Mouse (Mus musculus) layer of hippocampus, postnatal 14 days (tissue): ENCODE measurements around the gene Macrod1. TPM values are rescaled to one million over a fixed set of nuclear protein-coding genes. Genes with fewer than 3 reads are reported as not detected.

ENCODE experiments used
- DNase-seq, 2 experiments: peaks; one replicate each; pipeline ENCODE4 v3.0.0; 2021 to 2022; ENCODE audit warnings: low spot score in 2 of 2, mixed read lengths in 1 of 2
- total RNA-seq, 2 experiments: library from RNA; stranded (reverse); gene quantifications; 2 replicates each; pipeline ENCODE4 v1.2.3; 2021

The Macrod1 gene
- total RNA-seq, 2 experiments from 2014 or later, result 10.3 to 11.6 TPM

DNA sequence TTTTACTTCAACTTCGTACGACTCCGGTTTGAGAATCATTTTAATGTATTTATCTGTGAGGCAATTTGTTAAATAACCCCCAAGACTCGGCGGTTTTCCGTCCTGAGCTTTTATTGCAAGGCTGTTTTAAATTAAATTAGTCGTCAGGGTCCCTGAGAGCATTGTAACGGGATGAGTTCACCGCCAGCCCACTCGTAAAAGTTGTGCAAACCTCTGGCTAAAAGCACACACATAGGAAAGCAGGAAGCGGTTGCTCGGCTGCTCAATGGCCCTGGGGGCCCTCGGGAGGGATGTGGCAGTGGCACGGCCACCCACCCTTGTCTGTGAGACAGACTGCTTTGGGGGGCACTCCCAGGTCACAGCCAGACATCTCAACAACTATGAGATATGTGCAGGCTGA, 81.7 kb downstream of the Macrod1 start:
- no peak for DNase-seq

DNA sequence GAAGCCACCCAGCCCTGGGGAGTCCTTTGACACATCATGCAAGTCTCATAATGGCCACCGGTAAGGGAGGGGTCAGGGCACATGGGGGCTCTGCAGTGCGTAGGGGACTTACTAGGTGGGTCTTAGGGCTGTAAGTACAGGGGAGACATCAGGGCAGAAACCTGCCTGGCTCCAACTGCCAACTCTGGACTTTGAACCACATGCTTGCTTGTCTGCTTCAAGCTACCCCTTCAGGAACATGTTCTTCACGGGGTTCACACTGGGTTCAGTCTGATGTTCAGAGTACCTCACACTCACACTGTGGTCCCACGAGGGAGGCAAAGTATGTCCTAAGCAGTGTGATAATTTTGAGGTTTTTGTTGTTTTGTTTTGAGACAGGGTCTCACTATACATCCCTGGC, 82.7 kb downstream of the Macrod1 start:
- no peak for DNase-seq

DNA sequence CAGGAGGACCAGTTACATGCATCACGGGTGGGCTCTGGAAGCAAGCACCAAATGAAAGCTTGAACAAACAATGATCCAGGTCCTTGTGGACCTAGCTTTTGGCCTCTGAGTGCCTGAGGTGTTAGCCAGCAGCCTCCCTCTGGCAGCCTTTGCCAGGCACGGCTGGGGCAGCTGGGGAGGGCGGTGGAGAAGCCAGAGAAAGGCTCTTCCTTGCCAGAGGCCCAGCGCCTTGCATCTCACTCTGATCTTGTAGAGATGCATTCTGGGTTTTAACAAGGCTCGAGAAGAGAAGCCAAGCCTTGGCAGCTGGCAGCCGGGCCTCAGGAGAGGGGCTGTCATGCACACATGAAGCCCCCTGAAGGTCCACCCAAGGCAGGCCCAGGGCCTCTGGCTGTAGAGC, 83.8 kb downstream of the Macrod1 start:
- no peak for DNase-seq

DNA sequence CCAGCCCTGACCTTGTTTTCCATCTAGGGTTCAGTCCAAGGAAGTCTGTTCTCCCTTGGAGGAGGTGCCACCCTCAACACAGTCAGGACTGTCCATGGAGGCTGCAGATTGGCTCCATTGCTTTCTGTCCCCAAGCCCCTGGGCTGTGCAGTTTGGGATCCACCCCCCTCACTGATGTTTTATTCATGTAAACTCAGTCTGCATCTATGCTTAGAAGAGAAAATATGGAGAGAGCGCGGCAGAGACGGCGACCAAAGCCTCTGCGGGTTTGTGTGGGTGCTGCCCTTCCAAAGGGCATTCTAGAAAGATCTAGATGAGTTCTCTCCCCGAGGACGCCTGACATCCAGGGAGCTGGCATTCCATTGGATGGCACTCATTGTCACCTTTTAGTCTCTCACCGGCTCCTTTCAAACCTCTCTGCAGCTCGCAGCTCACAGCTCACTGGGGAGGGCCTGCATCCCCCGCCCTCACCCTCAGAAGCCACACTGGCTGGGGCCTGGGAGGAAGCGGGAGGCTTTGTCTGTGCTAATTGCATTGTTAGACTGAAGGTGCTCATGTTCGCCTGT, 84.3 kb downstream of the Macrod1 start:
- DNase-seq, result no peak

DNA sequence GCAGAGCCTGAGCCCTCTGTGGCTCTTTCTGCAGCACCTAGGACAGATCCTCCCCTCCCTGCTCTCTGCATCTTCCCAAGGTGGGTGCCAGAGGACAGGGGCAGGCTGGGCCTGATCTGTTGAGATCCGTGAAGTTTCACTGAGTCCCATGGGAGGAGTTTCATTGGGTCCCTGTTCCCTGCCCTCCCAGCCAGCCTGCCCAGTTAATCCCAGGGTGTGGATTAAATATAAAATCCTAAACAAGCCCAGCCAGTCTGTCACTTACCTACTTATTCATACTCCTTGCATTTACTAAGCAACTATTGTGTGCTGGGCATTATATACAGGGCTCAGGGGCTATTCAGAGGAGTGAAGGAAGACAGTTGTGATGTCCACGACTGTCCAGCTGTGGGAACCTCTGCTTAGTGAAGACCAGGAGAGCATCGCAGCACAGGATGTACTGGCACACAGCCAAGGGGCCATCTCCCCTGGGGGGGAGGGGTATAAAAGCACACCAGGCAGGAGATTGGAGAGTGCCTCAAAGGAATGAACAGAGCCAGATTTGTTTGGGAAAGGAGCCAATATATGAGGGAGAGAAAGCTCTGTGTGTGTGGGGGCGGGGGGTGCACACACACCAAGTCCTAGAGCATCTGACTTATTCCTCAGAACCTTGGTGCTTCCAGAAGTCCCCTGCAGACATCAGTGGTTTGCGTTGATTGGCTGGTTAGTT, 85.8 kb downstream of the Macrod1 start:
- no peak for DNase-seq

DNA sequence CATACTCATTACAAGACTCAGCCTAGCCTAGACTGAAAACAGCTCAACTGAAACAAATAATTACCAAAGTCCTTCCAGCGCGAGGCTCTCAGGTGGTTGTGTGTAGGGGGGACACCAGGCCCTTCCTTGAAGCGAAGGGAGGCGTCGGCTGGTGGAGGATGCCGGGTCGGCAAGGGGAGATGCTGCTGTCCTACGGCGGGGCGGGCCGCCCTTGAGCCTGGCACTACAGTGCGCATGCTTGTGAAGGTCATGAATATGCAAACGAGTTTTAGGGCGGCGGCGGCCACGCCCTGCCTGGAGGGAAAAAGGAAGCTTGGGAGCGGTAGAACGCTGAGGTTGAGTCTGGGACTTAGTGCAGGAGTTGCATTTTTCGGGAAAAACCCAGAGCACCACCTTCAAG, 87.2 kb downstream of the Macrod1 start:
- no peak for DNase-seq

DNA sequence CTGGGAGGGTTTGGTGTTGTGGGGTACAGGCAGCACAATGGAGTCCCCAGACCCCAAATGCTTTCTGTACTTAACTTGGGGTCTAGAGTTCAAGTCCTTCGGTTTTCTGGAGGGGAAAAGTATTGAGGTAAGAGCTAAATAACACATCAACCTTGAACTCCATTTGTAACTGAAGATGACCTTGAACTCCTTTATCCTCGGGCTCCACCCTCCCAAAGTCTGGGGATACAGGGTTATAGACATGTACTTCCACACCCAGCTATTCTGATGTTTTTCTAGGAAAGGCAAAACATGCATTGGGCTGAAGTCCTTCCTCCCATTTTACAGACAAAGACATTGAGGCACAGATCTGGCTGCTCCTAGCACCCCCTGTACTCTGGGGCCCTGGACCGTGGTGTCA, 87.8 kb downstream of the Macrod1 start:
- no peak for DNase-seq

DNA sequence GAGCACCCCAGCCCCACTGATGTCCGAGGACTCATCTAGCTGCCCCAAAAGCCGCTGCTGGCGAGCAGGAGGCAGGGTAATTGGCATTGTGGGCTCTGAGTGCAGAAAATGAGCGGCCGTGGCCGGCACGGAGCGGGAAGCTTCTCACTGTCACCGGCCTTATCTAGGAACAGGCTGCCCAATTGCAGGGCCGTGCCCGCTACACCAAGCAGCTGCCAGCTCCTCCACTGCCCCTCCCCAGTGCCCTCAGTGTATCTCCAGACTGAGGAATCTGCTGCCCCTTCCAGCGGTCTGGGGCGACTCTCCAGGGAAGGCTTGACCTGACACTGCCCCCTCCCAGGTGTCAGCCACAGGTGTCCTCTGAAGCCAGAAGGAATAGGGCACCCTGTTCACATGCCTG, 89.8 kb downstream of the Macrod1 start:
- DNase-seq, result no peak

DNA sequence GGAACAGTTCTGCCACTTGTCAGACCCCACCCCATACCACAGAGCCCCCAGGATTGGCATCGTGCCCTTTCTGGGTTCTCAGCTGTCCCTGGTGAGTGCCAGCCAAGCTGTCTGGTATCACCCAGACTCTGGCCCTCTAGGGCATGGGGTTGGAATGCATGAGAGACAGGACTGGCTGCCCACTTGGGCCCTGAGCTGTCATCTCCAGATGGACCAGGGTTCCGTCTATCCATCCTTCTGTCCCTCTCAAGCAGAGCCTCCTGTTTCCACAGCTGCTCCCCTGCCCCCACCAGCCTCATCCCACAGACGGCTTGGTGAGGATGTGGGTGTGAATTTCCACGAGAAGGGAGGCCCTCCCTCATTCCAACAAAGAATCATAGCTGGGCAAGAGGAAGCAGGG, 91.5 kb downstream of the Macrod1 start:
- DNase-seq, result peak; percentile 74 to 85

DNA sequence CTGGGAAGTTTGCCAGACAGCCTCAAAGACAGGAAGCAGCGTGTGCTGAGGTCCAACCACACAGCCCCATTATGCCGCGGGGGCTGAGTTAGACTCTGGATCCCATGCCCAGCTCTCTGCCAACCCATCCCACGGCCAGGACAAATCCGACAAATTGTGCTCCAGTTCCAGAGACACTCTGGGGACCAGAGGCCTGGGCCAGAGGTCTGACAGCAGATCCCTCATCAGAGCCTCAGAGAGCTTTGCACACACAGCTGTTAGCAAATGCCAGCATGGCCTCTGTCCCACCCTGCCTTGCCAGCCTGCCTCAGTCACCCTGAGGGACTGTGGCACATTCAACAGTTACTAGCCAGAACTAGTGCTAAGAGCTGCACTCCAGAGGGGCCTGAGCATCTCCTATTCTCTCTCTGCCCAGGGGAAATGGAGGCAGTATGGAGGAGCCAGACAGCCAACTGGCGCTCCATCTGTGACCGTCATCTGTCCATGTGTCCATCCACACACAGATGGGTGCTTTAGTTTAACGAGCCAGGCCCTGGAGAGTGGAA, 92.0 kb downstream of the Macrod1 start:
- DNase-seq, result peak; percentile 73 to 82

DNA sequence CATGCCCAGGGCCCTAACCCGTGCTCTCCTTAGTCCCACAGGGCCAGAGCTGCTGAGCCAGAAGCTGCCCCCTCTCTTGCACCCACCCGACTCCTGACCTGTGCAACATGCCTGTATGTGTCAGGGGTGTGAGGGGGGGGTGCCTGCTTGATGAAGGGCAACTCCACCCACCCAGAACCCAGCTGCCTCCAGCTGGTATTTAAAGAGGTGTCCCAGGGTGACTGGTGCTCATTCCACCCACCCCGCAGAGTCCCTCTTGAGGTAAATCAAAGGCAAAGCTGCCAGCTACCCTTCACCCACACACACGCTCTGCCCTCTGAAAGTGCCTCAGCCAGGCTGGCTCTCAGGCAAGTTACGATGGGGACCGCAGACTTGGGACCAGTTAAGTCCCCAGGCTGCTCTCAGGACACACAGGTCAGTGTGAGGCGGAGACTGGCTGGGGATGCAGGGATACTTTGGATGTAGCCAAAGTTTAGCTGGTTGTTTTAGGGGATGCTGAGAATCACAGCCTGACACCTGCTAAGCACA, 92.6 kb downstream of the Macrod1 start:
- DNase-seq, result no peak

DNA sequence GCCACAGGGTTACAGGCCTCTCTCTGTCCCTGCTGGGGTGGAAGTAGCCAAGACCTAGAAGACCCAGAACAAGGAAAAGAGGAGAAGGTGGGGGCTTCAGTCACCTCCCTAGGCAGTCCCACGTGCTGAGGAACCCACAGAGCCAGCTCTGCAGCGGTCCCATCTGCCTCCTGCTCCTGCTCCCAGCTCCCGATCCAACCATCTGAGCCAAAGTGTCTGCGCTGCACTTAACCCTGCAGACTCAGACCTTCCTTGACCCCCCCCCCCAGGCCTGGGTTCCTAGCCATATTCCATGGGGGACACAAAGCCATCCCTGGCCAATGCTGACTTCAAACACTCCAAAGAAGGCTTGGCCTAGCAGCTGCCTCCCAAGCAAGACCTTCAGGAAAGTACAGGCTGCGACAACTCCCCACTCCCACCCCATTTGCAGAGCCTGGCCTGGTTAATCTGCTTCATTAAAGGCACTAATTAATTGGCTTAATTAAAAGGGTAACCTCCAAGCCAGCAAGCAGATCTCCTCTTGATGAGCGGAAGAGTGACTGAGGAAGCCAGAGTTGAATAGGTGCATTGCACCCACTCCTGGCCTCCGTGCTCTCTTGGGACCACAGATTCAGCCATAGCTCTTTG, 94.8 kb downstream of the Macrod1 start:
- DNase-seq, result no peak

DNA sequence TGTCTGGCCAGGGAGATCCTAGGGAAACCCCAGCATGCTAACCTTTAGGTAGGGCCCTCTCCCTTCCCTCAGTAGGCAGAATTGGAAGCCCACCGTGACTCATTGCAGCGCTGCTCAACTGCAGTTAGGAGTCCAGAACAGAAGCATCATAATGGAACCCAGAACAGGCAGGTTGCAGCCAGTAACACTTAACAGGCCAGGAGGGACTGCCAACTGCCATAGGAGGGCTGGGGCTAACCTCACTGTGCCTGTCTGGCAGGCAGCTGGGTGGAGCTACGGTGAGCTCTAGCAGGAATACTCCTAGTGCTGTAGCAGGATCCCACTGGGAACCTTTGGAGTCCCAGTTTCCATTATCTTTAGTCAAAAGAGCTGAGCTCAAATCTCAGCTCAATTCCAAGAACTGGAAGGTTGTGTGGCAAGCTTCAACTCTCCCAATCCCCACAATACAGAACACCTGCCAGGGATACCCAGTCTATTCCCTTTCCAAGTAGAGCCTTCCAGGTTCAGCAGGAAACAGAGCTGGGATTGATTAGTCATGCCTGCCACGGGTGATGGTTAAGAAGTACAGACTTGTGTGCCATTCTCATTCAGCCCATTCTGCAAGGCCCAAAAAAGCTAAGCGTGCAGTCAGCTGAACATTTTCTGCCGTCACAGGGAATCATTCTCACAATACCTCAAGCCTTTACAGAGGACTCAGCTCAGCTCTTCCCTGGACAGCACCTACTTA, 95.5 kb downstream of the Macrod1 start:
- DNase-seq, result no peak

DNA sequence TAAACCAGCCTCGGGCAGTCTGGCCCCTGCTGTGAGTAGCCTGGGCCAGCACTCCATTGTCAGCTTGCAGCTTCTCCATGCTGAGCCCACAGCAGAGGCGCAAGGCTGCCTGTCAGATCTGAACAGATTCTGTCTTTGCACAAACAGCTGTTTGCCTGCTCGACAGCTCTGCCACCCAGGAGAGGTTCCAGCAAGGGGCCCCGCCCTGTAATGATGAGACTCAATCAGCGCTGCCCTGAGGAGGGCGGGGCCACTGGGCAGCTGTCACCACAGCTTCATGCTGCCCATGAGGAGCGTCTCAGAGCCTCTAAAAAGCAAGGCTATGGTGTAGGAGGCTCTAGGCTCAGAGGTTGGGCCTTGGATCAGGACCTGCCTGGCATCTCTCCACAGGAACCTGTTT, 96.6 kb downstream of the Macrod1 start:
- no peak for DNase-seq

DNA sequence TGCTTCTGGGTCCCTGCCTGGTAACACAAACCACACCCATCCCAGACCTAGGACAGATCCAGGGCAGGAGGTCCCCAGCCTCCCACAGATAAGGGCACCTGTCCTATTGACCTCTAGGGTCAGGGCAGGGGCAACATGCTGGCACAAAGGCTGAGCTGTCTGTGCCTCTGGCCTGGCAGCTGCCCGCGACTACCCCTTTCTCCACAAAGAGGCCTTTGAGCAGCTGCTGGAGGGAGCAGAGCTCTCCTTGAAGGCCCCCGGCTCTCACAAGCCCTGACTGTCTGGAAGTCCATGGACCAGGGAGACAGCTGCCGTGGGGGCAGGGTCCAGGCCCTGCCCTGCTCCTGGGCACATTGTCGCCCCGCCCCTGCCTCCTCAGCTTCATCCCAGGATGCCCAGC, 98.6 kb downstream of the Macrod1 start:
- peak in 1 of 2 experiments; percentile 60 for DNase-seq

DNA sequence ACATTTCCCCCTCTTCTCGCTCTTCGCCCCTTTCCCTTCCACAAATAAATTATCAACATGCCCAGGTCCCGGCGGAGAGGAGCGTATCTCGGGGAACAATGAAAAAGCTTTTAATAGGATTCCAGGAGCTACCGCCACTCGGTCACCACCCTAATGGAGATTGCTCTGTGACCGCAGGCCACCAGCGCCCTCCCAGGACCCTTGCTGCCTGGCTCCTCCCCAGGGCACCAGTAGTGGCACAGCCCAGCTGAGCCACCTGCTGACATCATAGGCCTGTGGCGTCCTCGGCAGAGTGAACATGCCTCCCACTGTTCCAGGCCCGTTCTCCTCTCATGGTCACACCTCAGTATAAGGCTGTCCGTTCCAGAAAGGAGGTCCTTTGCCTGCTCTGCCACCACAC, 101.1 kb downstream of the Macrod1 start:
- no peak for DNase-seq

DNA sequence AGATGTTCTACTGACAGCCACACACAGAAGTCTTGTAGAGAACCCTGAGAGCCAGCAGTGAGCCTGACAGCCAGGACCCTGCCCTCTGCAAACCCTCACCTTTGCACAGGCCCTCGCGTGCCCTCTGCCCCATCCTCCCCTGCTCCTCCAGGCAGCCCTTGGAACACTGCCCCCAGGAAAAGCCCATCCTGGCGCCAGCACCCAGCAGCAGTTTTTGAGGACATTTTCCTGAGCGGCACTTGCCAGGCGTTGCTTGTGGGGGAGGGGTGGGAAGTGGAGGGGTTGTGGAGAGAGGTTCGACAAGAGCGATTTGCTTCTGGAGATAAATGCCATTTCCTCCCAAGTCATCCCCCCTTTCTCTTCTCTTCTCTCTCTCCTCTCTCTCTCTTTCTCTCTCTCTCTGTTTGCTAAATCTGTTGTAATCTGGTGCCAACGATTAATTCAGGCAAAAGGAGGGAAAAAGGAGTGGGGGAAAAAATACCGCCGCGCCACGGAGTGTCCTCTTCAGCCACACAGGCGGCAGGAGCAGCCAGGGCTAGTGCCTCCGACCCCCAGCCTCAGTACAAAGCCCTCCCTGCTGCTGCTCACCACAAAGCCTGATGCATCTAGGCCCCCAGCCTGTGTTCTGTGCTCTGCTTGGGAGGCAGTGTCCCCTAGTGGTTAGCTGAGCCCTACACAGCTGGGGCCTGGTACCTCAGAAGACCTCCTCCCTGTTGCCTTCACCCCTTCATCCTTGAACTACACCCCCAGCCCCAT, 103.7 kb downstream of the Macrod1 start:
- peak in 1 of 2 experiments; percentile 60 for DNase-seq

DNA sequence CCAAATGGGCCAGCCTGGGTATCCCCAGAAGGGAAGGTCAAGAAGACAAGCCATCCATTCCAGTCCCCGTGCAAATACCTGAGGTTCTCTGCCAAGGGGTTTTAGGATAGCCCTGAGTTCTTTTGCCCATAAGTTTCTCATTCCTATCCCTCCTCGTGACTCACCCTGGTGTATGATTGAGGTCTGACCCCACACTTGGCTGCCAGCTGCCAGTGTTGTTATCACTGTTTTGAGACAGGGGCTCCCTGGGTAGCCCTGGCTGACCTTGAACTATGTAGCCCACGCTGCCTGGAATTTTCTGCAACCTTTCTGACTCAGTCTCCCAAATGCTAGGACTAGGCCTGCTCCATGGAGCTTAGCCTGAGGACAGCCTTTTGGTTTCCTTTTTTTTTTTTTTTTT, 104.5 kb downstream of the Macrod1 start:
- no peak for DNase-seq

DNA sequence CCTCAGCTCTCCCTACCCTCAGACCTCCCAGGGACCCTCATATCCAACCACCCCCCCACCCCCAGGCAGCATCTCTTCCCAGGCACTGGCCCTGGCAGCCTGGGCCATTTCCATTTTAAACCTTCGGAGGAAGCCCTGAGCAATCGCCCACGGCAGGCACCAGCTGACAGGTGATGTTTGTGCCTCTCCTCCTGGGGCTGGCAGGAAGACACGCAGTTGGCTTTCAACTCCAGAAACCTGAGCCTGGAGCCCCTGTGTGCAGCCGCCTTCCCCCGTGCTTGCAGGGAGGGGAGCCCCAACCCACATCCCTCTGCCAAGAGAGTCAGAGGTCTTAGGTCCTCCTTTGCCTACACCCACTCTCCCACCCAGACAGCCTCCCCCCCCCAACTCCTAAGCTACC, 107.6 kb downstream of the Macrod1 start:
- DNase-seq, result no peak

DNA sequence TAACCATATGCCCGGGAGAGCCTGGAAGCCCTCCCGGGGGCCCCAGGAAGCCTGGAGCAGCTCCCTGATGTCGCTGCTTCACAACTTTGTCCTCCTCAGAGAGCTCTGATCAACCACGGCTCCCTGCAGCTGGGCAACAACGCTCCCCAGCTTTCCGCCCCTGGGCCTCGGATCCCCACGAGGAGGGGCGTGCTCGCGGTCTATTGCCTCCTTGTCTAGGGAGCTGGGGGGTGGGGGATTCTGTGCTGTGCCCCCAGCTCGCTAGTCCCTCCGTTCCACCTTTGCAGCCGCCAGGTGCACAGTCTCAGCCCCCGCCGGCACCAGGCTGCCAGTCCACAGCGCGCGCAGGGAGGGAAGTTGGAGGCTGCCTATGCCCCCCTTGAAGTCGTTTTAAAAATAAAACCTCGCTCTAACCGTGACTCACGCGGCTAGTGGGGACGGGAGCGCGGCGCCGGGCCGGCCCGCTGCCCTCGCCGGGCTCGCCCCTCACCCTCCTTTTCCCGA, 108.3 kb downstream of the Macrod1 start:
- no peak for DNase-seq
